Mouse (Mus musculus) lung, adult 2 months (tissue): ENCODE measurements at regions not wholly inside any gene's neighbourhood (a gene's known extent, or its start where the extent isn't known, plus 50 kb on each side); places are given as distances from the start of the nearest gene placed in this dataset.
A peak's percentile ranks its signal among the peaks of the same experiment; 100 is the strongest.

ENCODE experiments used
- DNase-seq: peaks from one replicate; pipeline ENCODE4 v3.0.0; 2022
- H3K4me1 ChIP-seq: fragments of 200-500 bp; 2 replicates; pipeline ENCODE4 v1.6.1; 2011; ENCODE audit warnings: low read length; ENCODE audit not compliant: control insufficient read depth, insufficient read depth
- H3K4me3 ChIP-seq: fragments of 200-500 bp; replicated peaks from 2 replicates; pipeline ENCODE3; 2011; ENCODE audit warnings: low read depth, mild to moderate bottlenecking, control low read depth, low read length; ENCODE audit errors: extremely low read depth
- CTCF ChIP-seq: fragments of 200-500 bp; IDR thresholded peaks from 2 replicates; pipeline ENCODE4 v1.5.1; 2011; ENCODE audit warnings: mild to moderate bottlenecking, low read length, control low read depth; ENCODE audit not compliant: insufficient read depth
- POLR2A ChIP-seq: fragments of 200-500 bp; IDR thresholded peaks from 2 replicates; pipeline ENCODE4 v1.6.1; 2011; ENCODE audit warnings: low read depth, mild to moderate bottlenecking, control low read depth, low read length, borderline replicate concordance; ENCODE audit errors: extremely low read depth
- WGBS: fragments of 180-500 bp; shearing (Covaris S2); methylation state at CpG from one replicate; pipeline ENCODE4 v1.1.7; 2018; 5-methylcytosine and 5-hydroxymethylcytosine counted together

GRCm38 (mm10) chr2:71680746-71681145, 64.7 kb upstream of the Itga6 start:
- TF ChIP-seq CTCF (no peak), POLR2A (no peak)
- 49% methylated on average over 1 of the region's 1 CpGs for WGBS
- no peaks in the 10 kb centered on the region for H3K4me1 ChIP-seq
- DNase-seq = no peak
- no peak overlapping the region for H3K4me3 ChIP-seq

GRCm38 (mm10) chr2:71681148-71681547, 64.3 kb upstream of the Itga6 start:
- no peak for DNase-seq
- TF ChIP-seq POLR2A (no peak), CTCF (no peak)

GRCm38 (mm10) chr2:71683375-71683774, 62.0 kb upstream of the Itga6 start:
- DNase-seq = no peak
- TF ChIP-seq CTCF (no peak), POLR2A (no peak)
- no peaks in the 10 kb centered on the region for H3K4me1 ChIP-seq
- WGBS = 83% methylated on average over 4 of the region's 4 CpGs
- no peak overlapping the region for H3K4me3 ChIP-seq

More at GRCm38 (mm10) chr2:71681148-71681547, 64.3 kb upstream of the Itga6 start:
- H3K4me1 ChIP-seq = no peaks in the 10 kb centered on the region
- no peak overlapping the region for H3K4me3 ChIP-seq
- 83% methylated on average over 4 of the region's 4 CpGs for WGBS

- TF ChIP-seq POLR2A (no peak), CTCF (no peak)
- no peak for DNase-seq
- whole genome bisulfite sequencing = 74% methylated on average over 7 of the region's 7 CpGs
- H3K4me1 ChIP-seq = no peaks in the 10 kb centered on the region; the same call in 1 of the 2 replicates
- no peak overlapping the region for H3K4me3 ChIP-seq
Measured at GRCm38 (mm10) chr2:71685239-71685638, 60.2 kb upstream of the Itga6 start.

- 85% methylated on average over 4 of the region's 4 CpGs for WGBS
- no peaks in the 10 kb centered on the region; the same call in 1 of the 2 replicates for H3K4me1 ChIP-seq
- no peak for DNase-seq
- no peak overlapping the region for H3K4me3 ChIP-seq
- TF ChIP-seq POLR2A (no peak), CTCF (no peak)
Measured at GRCm38 (mm10) chr2:71689041-71689440, 56.4 kb upstream of the Itga6 start.

GRCm38 (mm10) chr2:71690277-71691161, 54.9 kb upstream of the Itga6 start:
- WGBS = 33% methylated on average over 27 of the region's 27 CpGs
- TF ChIP-seq CTCF (no peak), POLR2A (no peak; the same call in 1 of the 2 replicates)
- Histone ChIP-seq H3K4me3 (no peak overlapping the region), H3K4me1 (no peaks in the 10 kb centered on the region; the same call in 1 of the 2 replicates)
- peak; percentile 46 for DNase-seq

GRCm38 (mm10) chr2:71694758-71695310, 50.6 kb upstream of the Itga6 start:
- H3K4me1 ChIP-seq = peaks cover 5% of the 10 kb centered on the region
- 65% methylated on average over 6 of the region's 6 CpGs for WGBS
- DNase-seq = no peak
- no peak for TF ChIP-seq POLR2A
- no peak for TF ChIP-seq CTCF
- H3K4me3 ChIP-seq = no peak overlapping the region
